Mouse (Mus musculus): ENCODE measurements around the gene Nxn. TPM values are rescaled to one million over a fixed set of nuclear protein-coding genes. Genes with fewer than 3 reads are reported as not detected.
A peak's percentile ranks its signal among the peaks of the same experiment; 100 is the strongest.

Gene Nxn
- polyA plus RNA-seq, 1 experiment from 2014 or later: 32.2 TPM

GRCm38 (mm10) chr11:76298457-76299000 lies 100.4 kb downstream of the Nxn start:
- no peaks in the 10 kb centered on the region for H3K9me3 ChIP-seq (replicated peaks)
- no peak overlapping the region for H3K27ac ChIP-seq (ENCODE audit: poor library complexity, severe bottlenecking)
- no peaks in the 10 kb centered on the region for H3K27me3 ChIP-seq (replicated peaks)
- H3K9ac ChIP-seq: no peak overlapping the region
- 40% methylated on average over 9 of the region's 9 CpGs for WGBS
- no peak overlapping the region for H3K4me2 ChIP-seq
- H3K4me3 ChIP-seq: no peak overlapping the region
- H3K36me3 ChIP-seq: no peaks in the 10 kb centered on the region
- peaks cover 58% of the 10 kb centered on the region for H3K4me1 ChIP-seq (replicated peaks)
- no peak for ATAC-seq (ENCODE audit: insufficient number of reproducible peaks, low FRiP score)

DNA sequence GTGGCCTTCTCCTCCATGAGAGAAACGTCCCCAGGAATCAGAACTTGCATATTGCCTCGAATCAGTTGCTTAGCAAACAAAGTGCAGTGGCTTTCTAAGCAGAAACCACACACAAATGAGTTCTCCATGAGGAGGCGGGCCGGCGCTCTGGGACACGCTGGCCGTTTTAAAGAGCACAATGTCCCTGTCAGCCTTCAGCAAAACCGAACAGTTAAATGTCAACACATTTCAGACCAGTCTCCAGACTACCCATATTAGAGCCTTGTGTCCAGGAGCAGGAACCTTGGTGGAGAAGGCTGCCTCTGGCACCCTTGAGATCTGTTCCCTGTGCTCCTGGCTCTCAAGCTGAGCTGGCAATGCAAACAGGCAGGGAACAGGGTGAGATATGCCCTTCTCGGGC lies 101.7 kb downstream of the Nxn start:
- Histone ChIP-seq H3K9ac (no peak overlapping the region), H3K36me3 (no peaks in the 10 kb centered on the region), H3K27ac (ENCODE audit: poor library complexity, severe bottlenecking) (no peak overlapping the region), H3K4me1 (replicated peaks) (peaks cover 62% of the 10 kb centered on the region), H3K27me3 (replicated peaks) (no peaks in the 10 kb centered on the region), H3K4me3 (no peak overlapping the region), H3K9me3 (replicated peaks) (no peaks in the 10 kb centered on the region), H3K4me2 (no peak overlapping the region)
- no peak for ATAC-seq (ENCODE audit: insufficient number of reproducible peaks, low FRiP score)
- WGBS: 46% methylated on average over 9 of the region's 9 CpGs

GRCm38 (mm10) chr11:76294836-76295235 lies 104.1 kb downstream of the Nxn start:
- peaks cover 72% of the 10 kb centered on the region for H3K4me1 ChIP-seq (replicated peaks)
- no peaks in the 10 kb centered on the region for H3K27me3 ChIP-seq (replicated peaks)
- peak overlapping the region; percentile 24; the same call in 1 of the 2 replicates for H3K4me2 ChIP-seq
- H3K9ac ChIP-seq: peak overlapping the region; percentile 46; the same call in 1 of the 2 replicates
- no peaks in the 10 kb centered on the region for H3K36me3 ChIP-seq
- H3K4me3 ChIP-seq: no peak overlapping the region
- H3K9me3 ChIP-seq (replicated peaks): no peaks in the 10 kb centered on the region
- 23% methylated on average over 9 of the region's 9 CpGs for WGBS
- H3K27ac ChIP-seq (ENCODE audit: poor library complexity, severe bottlenecking): peak overlapping the region; percentile 21; the same call in 1 of the 2 replicates
- no peak for ATAC-seq (ENCODE audit: insufficient number of reproducible peaks, low FRiP score)

DNA sequence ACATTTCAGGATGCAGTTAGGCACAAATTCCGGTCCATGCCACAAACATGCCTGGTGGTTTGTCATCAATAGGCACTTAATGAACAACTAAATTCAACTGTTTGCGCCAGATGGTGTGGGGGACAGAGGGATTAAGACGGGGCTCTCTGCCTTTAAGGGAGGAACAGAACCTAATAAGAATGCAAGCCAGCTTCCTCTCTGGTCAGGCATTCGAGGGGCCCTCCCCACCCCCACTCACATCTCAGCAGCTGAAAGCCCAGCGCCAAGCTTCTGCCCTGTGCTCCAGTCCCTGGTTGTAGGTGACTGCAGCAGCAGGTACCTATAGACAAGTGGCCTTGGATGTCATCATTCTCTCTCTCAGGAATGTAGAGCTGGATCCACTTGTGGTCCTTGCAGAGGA lies 104.9 kb downstream of the Nxn start:
- 58% methylated on average over 5 of the region's 5 CpGs for WGBS
- ATAC-seq (ENCODE audit: insufficient number of reproducible peaks, low FRiP score): no peak
- no peak overlapping the region for H3K9ac ChIP-seq
- no peaks in the 10 kb centered on the region for H3K9me3 ChIP-seq (replicated peaks)
- H3K27me3 ChIP-seq (replicated peaks): no peaks in the 10 kb centered on the region
- H3K4me1 ChIP-seq (replicated peaks): peaks cover 67% of the 10 kb centered on the region
- no peak overlapping the region for H3K4me3 ChIP-seq
- H3K4me2 ChIP-seq: no peak overlapping the region
- H3K27ac ChIP-seq (ENCODE audit: poor library complexity, severe bottlenecking): no peak overlapping the region
- no peaks in the 10 kb centered on the region for H3K36me3 ChIP-seq

DNA sequence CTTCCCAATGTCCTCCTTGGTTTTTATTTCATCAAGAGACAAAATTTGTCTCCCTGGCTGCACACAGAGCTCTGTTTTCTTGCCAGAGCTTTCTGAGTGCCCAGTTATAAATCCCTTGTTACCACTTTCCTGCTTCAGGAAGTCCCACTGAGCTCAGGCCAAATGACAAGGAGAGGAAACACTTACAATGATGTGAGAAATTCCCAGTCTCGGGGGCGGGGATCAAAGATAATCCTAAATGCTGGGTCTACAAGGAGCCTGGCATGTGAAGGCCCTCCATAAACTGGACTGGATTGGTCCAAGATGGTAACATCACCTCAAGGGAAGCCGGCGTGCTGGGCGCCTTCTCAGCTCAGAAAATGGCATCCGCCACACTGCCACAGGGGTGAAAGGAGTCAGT lies 106.1 kb downstream of the Nxn start:
- H3K4me3 ChIP-seq: no peak overlapping the region
- WGBS: 50% methylated on average over 6 of the region's 6 CpGs
- peak overlapping the region; percentile 60 for H3K27ac ChIP-seq (ENCODE audit: poor library complexity, severe bottlenecking)
- no peaks in the 10 kb centered on the region for H3K27me3 ChIP-seq (replicated peaks)
- ATAC-seq (ENCODE audit: insufficient number of reproducible peaks, low FRiP score): peak; percentile 20; the same call in 1 of the 2 replicates
- no peak overlapping the region for H3K9ac ChIP-seq
- H3K4me2 ChIP-seq: peak overlapping the region; percentile 38
- H3K36me3 ChIP-seq: no peaks in the 10 kb centered on the region
- H3K9me3 ChIP-seq (replicated peaks): no peaks in the 10 kb centered on the region
- H3K4me1 ChIP-seq (replicated peaks): peaks cover 56% of the 10 kb centered on the region

DNA sequence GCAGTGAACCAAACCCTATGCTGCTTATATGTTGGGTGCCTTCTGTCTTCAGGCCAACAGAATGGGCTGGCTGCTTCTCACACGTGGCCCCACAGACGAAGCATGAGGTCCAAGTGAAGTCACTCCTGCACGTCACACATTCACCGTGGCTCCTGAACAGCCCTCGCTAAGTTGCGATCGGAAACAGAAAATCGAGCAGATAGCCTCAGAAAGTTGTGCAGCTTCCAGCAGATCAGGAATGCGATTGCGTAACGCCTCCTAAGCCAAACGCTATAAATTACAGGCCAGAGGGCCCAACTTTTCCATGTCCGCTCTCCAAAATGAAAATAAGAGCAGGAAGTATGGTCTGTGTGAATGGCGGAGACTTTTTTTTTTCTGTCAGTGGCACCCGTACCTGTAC lies 106.5 kb downstream of the Nxn start:
- no peak overlapping the region for H3K4me3 ChIP-seq
- no peaks in the 10 kb centered on the region for H3K9me3 ChIP-seq (replicated peaks)
- no peaks in the 10 kb centered on the region for H3K27me3 ChIP-seq (replicated peaks)
- H3K4me2 ChIP-seq: peak overlapping the region; percentile 38
- 48% methylated on average over 15 of the region's 15 CpGs for WGBS
- H3K4me1 ChIP-seq (replicated peaks): peaks cover 56% of the 10 kb centered on the region
- no peaks in the 10 kb centered on the region for H3K36me3 ChIP-seq
- no peak overlapping the region for H3K9ac ChIP-seq
- peak overlapping the region; percentile 49 for H3K27ac ChIP-seq (ENCODE audit: poor library complexity, severe bottlenecking)
- ATAC-seq (ENCODE audit: insufficient number of reproducible peaks, low FRiP score): peak; percentile 42

DNA sequence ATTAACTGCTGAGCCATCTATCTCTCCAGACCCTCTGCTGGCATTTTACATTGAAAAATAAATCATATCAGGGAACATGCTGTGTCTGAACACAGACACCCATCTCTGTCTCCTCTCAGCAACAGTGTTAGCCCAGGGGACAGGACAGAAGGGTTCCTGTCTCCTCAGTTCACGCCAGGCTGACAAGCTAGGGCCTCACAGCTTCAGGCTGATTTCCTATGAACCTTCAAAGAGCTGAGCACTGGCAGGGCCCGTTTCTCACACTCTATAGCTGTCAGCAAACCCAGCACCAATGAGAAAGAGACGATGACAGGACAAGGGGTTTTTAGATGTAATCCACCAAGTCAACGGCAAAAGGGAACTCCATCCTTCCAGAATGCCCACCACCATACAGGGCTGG lies 107.0 kb downstream of the Nxn start:
- Histone ChIP-seq H3K4me2 (peak overlapping the region; percentile 38), H3K27ac (ENCODE audit: poor library complexity, severe bottlenecking) (peak overlapping the region; percentile 49), H3K4me1 (replicated peaks) (peaks cover 56% of the 10 kb centered on the region), H3K9me3 (replicated peaks) (no peaks in the 10 kb centered on the region), H3K27me3 (replicated peaks) (no peaks in the 10 kb centered on the region), H3K4me3 (no peak overlapping the region), H3K36me3 (no peaks in the 10 kb centered on the region), H3K9ac (no peak overlapping the region)
- WGBS: 24% methylated on average over 4 of the region's 4 CpGs
- no peak for ATAC-seq (ENCODE audit: insufficient number of reproducible peaks, low FRiP score)

- H3K4me2 ChIP-seq: no peak overlapping the region
- H3K9ac ChIP-seq: no peak overlapping the region
- peaks cover 60% of the 10 kb centered on the region for H3K4me1 ChIP-seq (replicated peaks)
- ATAC-seq (ENCODE audit: insufficient number of reproducible peaks, low FRiP score): no peak
- WGBS: 53% methylated on average over 11 of the region's 11 CpGs
- H3K27me3 ChIP-seq (replicated peaks): no peaks in the 10 kb centered on the region
- H3K9me3 ChIP-seq (replicated peaks): no peaks in the 10 kb centered on the region
- no peaks in the 10 kb centered on the region for H3K36me3 ChIP-seq
- H3K27ac ChIP-seq (ENCODE audit: poor library complexity, severe bottlenecking): no peak overlapping the region
- no peak overlapping the region for H3K4me3 ChIP-seq
These were observed 108.6 kb downstream of the Nxn start for GRCm38 (mm10) chr11:76290367-76290766.

DNA sequence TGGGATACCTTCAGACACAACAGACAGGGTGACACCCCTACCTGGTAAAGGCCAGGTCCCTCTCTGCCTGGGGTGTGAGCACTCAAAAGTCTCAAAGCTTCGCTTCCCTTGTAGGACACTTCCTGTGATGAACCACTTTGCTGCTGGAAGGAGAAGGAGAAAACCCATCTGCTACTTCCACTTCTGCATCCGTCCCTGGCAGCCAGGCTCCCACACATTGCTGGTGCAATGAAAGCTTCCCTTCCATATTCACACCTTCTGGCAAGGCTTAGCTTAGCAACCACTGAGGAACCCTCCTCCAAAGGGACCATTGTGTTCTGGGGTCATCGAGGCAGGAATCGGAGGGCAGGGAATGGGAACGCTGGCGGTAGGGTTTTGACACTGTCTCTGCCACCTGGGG lies 110.3 kb downstream of the Nxn start:
- H3K27ac ChIP-seq (ENCODE audit: poor library complexity, severe bottlenecking): no peak overlapping the region
- no peak for ATAC-seq (ENCODE audit: insufficient number of reproducible peaks, low FRiP score)
- H3K9ac ChIP-seq: no peak overlapping the region
- no peaks in the 10 kb centered on the region for H3K9me3 ChIP-seq (replicated peaks)
- H3K27me3 ChIP-seq (replicated peaks): no peaks in the 10 kb centered on the region
- H3K36me3 ChIP-seq: no peaks in the 10 kb centered on the region
- peaks cover 57% of the 10 kb centered on the region for H3K4me1 ChIP-seq (replicated peaks)
- H3K4me3 ChIP-seq: no peak overlapping the region
- H3K4me2 ChIP-seq: no peak overlapping the region
- WGBS: 77% methylated on average over 6 of the region's 6 CpGs

GRCm38 (mm10) chr11:76287301-76287700 lies 111.6 kb downstream of the Nxn start:
- no peak for ATAC-seq (ENCODE audit: insufficient number of reproducible peaks, low FRiP score)
- H3K36me3 ChIP-seq: no peaks in the 10 kb centered on the region
- peaks cover 45% of the 10 kb centered on the region for H3K4me1 ChIP-seq (replicated peaks)
- no peaks in the 10 kb centered on the region for H3K27me3 ChIP-seq (replicated peaks)
- no peak overlapping the region; the same call in 1 of the 2 replicates for H3K27ac ChIP-seq (ENCODE audit: poor library complexity, severe bottlenecking)
- H3K4me3 ChIP-seq: no peak overlapping the region
- no peak overlapping the region for H3K4me2 ChIP-seq
- 42% methylated on average over 10 of the region's 10 CpGs for WGBS
- no peak overlapping the region for H3K9ac ChIP-seq
- no peaks in the 10 kb centered on the region for H3K9me3 ChIP-seq (replicated peaks)

- Histone ChIP-seq H3K4me2 (no peak overlapping the region), H3K36me3 (no peaks in the 10 kb centered on the region), H3K27ac (ENCODE audit: poor library complexity, severe bottlenecking) (peak overlapping the region; percentile 26; the same call in 1 of the 2 replicates), H3K9me3 (replicated peaks) (no peaks in the 10 kb centered on the region), H3K9ac (no peak overlapping the region), H3K27me3 (replicated peaks) (no peaks in the 10 kb centered on the region), H3K4me1 (replicated peaks) (peaks cover 41% of the 10 kb centered on the region), H3K4me3 (no peak overlapping the region)
- 32% methylated on average over 10 of the region's 10 CpGs for WGBS
- no peak for ATAC-seq (ENCODE audit: insufficient number of reproducible peaks, low FRiP score)
These were observed 112.3 kb downstream of the Nxn start for GRCm38 (mm10) chr11:76286534-76287126.
